Mouse (Mus musculus) urinary bladder, postnatal 25 days (tissue): ENCODE measurements around the gene Sim1.

Experiments
- DNase-seq: peaks from one replicate; pipeline ENCODE4 v3.0.0; 2022; ENCODE audit warnings: low spot score

Gene Sim1

DNA sequence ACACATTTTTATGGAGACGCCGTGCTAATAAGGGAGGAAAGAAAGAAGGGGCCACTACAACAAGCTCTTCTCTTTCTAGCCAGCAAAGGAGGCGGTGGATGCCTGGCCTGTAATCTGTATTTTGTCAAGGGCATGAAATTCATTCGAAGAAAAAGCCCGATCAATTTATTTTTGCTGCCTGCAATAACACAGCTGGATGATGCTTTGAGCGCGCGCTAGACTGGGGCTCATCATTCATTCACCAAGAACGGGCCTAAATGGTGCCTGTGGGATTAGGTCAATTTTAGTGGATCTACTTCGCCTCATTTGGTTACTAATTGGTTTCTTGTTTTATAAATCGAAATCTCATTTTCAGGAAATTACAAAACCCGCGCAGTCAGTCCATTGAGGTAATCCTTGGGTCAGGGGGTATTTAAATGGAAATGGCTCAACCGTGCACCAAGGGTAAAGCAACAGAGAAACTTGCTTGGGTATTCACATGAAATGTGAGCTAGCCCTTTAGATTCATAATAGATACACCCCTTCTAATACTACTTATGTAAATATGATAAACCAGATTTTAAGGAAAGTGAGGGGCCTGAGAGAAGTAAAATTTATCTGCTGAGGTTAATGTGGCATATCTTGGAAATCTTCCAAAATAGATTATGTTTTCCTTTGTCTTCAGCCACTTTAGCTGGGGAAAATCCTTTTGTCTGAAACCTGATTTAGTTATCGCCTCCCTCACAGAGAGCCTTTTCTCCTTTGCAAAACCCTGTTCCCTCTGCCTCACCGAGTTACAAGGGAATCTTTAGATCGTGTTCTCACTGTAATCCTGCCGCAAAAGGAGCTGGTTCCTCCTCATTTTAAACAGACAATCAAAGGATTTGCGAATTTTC is 7.3 kb downstream of the Sim1 start:
- DNase-seq = no peak

GRCm38 (mm10) chr10:50902741-50903715 is 8.5 kb downstream of the Sim1 start:
- no peak for DNase-seq

GRCm38 (mm10) chr10:50903846-50904763 is 9.6 kb downstream of the Sim1 start:
- DNase-seq = no peak

- no peak for DNase-seq
Observed at GRCm38 (mm10) chr10:50904764-50905701, 10.5 kb downstream of the Sim1 start.

GRCm38 (mm10) chr10:50910400-50910799 is 15.8 kb downstream of the Sim1 start:
- no peak for DNase-seq

GRCm38 (mm10) chr10:50910861-50911410 is 16.4 kb downstream of the Sim1 start:
- DNase-seq = no peak

GRCm38 (mm10) chr10:50915607-50916006 is 21.1 kb downstream of the Sim1 start:
- DNase-seq = no peak

DNA sequence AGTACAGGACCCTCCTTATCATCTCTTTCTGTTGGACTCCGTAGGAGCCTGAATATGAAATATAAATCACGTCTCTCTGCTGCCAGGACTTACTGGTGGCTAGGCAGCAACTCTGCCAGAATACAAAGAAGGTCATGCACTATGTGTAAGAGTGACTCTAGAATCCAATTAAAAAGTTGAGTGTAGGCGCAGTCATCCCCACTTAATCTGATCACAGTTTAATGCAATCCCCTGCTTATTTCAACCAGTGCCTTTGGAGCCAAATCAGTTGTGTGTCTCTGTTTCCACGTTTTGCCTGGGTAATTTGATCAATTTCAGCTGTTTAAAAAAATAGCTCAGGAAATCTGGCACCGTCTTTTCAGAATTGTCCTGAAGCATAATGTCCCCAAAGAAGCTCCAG is 34.7 kb downstream of the Sim1 start:
- no peak for DNase-seq

DNA sequence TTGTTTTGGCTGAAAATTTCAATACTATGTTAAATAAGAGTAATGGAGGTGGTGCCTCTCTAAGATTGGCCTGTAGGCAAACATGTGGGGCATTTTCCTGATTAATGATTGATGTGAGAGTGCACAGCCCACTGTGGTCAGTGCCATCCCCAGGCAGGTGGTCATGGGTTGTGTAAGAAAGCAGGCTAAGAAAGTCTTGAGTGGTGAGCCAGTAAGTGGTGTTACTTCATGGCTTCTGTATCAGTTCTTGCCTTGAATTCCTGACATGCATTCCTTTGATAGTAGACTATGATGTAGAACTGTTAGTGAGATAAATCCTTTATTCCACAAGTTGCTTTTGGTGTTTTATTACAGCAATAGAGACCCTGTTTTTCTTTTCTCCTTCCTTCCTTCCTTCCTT is 41.1 kb downstream of the Sim1 start:
- DNase-seq = no peak

- no peak for DNase-seq
Observed at GRCm38 (mm10) chr10:50973625-50974024, 79.1 kb downstream of the Sim1 start.

GRCm38 (mm10) chr10:50981849-50982248 is 87.3 kb downstream of the Sim1 start:
- no peak for DNase-seq

GRCm38 (mm10) chr10:50983620-50984019 is 89.1 kb downstream of the Sim1 start:
- DNase-seq = no peak

- no peak for DNase-seq
Observed at GRCm38 (mm10) chr10:51007798-51008197, 113.2 kb downstream of the Sim1 start.

- no peak for DNase-seq
Observed at GRCm38 (mm10) chr10:51011391-51012150, 117.0 kb downstream of the Sim1 start.

GRCm38 (mm10) chr10:51014901-51015300 is 120.3 kb downstream of the Sim1 start:
- DNase-seq = no peak

DNA sequence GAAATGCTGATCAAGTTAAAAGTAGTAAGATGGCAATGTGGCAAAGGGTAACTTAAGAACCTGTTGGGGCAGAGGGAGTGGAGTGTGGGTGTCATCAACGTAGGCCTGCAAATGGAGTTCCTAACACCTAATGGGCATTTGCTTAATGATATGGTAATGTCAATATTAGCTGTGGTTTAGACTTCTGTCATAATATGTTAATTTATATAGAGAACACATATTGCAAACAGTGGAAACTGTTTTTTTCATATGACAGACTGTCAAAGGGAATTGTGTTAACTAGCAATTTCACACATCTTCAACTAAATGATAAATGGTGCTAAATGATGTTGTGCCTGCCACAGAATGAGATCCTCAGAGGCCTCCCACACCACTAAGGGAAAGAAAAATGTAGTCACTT is 120.8 kb downstream of the Sim1 start:
- DNase-seq = no peak

DNA sequence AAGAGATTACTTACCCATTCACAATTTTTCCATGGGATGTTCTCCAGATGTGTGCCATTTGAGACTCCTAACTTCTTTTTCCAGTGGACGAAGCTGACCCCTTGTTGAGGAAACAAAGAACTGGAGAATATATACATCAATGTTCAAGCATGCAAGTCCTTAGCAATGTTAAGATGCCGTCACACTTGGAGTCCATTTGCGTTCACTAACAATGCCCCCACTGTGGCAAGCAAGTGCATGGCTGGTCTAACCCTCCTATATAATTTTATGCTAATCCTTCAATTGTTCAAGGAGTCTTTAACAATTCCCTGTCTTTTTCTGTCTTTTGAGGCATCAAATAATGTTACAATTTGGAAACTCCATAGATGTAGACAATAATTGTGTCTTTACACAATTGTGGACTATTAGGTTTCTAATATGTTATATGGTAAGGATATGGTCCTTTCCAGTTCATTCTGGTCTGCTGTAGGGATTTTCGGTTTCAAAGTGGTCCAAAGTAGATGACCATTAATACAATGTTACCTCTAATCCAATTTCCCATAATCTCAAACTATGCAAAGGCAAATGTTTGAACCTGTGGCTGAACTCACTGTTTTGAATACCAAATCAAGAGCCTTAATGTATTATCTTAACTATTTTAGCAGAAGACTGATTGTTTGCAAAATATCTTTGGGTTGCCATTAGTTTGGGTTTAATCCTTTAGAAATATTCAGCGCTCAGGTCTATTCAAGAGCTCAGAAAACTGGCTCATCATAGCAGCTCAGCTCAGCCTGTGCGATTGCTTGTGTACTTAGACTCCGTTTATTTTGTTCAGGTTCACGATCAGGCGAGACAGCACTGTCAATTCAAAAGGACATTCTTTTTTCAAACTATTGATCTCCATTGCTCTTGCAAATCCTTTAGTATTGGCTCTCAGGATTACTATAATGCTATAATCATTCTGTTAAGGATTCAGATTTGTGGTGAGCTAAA is 129.0 kb downstream of the Sim1 start:
- no peak for DNase-seq
